Mouse (Mus musculus): ENCODE results near the gene Mgp. TPM values are rescaled to one million over a fixed set of nuclear protein-coding genes. Genes with fewer than 3 reads are reported as not detected.

Gene Mgp
- 100 to 1,000 TPM; 312 to 380 TPM for total RNA-seq (2021)

DNA sequence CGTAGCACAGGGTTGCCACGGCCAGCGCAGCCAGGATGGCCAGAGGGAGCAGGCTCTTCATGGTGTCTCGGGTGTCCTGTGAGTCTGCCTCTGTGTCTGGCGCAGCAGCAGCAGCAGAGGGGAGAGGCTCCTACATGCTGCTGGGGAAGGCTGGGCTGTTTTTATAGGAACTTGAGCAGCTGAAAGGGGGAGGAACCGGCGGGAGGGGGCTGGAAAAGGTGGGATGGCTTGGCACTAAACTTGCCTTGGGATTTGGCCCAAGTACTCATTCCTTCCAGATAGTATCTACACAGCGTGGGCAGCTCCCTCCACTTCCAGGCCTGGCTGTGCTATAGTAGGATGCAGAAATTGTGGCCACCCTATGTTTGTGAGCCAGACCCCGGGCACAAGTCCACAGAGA lies at the start of gene Mgp:
Gene Mgp, minus strand, starts transcription at position 154 of the 400 bp plus-strand sequence.
- intact Hi-C loops (cut with DNase I): no loop called here
- peak; percentile 66 to 68 for DNase-seq

DNA sequence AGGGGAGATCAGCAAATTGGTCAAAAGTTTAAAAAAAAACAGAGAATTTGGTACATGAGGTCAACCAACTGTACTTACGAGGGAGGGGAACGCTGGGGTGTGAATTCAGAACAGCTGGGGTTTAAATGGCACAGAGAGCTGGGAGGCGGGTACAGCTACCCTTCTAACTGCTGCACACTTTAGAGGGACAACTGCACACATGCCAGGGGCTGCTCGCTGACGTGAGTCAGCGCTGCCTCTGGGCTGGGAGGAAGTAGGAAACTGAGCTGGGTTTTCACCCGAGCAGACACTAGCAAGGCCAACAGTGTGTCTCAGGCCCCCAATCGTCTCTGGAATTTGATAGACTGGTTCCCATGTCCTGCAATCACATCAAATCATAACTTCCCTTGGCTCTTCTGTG lies 49.4 kb upstream of the Mgp start:
- intact Hi-C loops (cut with DNase I): no loop called here
- no peak for DNase-seq

DNA sequence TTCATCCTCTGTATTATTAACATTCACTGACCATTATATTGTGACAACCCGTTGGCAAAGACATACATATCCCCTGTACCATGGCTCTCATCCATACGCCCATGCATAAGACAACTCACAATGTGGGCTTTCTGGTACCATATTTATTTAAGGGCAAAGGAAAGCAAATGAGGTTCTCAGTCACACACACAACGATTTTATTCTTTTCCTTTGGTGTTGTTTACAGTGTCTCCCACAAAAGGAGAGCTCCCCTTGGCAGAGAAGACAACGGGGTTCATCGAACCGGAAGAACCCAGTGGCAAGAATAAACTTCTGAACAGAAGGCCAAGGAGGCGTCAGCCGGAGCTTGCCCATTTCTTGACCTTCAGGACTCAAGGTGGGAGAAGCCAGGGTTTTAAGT lies 47.9 kb upstream of the Mgp start, which contains the start of gene Pde6h:
Gene Pde6h, plus strand, starts transcription at position 301 of the 400 bp plus-strand sequence.
- DNase-seq: no peak
- intact Hi-C loops (cut with DNase I): loop anchor here (5.0 kb wide), 1 partner anchor 44 kb away; no protein-coding TSS in a partner anchor

DNA sequence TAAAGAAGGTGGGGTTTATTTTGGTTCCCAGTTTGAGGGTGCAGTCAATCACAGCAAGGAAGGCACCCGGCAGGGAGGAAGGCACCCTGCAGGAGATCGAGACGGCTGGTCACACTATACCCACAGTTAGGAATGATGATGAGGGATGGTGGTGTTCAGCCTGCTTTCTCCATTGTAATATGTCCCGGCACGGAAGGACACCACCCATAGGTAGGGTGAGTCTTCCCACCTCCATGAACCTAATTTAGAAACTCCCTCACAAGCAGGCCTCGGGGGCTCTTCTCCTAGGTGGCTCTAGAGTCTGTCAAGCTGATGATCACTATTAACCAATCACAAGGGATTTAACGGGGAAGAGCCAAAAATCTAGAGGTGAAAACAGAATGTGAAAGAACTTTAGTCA lies 47.2 kb upstream of the Mgp start:
- intact Hi-C loops (cut with DNase I): loop anchor here (5.0 kb wide), 1 partner anchor 44 kb away; no protein-coding TSS in a partner anchor
- no peak for DNase-seq

DNA sequence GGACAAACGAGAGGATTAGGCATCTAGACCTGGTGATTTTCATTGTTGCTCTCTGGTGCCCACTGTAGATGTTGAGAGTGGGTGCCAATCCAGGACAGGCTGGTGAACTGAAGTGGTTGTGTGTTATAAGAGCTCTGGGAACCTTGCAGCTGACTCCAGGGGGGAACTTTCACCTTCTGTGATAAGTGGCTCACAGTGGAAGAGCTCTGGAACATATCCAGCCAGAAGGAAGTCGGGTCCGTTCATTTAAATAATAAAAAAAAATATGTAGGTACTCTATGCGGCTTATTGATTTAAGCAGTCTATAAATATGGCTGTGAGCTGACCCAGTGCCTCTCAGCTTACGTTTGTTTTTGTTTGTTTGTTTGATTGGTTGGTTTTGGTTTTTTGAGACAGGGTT lies 46.5 kb upstream of the Mgp start, which contains the start of gene Erp27:
Gene Erp27, minus strand, starts transcription at position 101 of the 400 bp plus-strand sequence.
- intact Hi-C loops (cut with DNase I): loop anchor here (5.0 kb wide), 1 partner anchor 45 kb away; no protein-coding TSS in a partner anchor
- no peak for DNase-seq

DNA sequence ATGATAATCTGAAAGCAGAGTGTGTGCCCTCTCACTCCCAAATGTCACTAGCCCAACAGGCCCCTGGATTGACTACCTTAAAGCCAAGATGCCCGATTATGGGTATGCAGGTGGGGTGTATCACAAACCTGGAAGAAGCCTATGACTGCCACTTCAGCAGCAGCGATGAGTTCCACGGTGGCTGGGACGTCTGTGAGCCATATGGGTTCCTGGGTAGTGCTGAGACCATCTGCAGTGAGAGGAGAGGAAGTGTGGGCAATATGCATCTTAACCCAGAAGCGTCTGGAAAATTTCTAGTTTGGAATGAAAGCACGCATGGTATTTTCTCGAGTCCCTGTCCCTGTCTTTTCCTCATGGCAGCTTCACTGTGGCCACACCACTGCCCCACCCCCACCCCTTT lies 46.0 kb upstream of the Mgp start:
- intact Hi-C loops (cut with DNase I): loop anchor here (5.0 kb wide), 1 partner anchor 46 kb away; no protein-coding TSS in a partner anchor

DNA sequence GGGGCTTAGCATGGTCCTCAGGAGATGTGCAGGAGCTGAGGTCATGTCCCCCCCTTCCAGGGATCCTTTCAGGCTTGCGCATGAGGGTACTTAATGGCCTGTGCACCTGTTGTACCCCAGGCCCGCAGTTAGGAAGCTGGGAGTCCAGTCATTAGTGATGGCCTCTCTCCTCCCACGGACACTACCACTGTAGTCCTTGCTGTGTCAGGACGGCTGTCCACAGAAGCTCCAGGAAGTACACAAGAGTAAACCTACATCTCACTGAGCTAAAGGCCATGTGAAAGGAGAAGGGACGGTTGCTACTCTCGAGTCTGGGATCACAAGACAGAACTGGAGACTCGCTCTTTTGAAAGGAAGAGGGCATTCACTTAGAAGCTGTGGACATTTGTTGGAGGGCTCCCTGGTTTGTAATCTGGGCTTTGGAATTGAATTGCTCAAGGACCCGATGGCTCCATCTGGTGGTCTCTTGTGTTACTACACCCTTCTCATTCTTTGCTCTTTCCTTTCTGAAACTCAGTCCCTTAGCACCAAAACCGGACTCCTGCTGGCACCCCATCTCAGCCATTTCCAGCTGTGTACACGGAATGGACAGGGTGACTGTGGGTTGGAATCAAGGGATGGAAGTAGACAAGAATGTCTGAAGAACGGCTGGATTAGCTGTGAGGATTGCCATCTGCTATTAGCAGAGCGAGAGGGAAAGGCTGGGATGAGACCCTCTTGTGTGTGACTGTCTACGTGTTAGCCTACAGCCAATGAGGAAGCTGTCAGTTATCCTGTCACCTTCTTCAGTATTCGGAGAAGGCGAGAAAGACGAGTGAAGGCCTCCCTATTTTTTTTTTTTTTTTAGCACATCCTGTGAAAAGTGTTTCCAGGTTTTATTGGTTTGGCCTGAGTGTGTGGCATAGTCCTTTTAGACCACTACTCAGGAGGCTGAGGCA lies 45.0 kb upstream of the Mgp start:
- intact Hi-C loops (cut with DNase I): loop anchor here (1.0 to 5.0 kb wide), 2 partner anchors 47 to 59 kb away; no protein-coding TSS in a partner anchor
- peak; percentile 89 to 92 for DNase-seq

More for the DNA sequence above, 46.0 kb upstream of the Mgp start:
- DNase-seq: no peak

DNA sequence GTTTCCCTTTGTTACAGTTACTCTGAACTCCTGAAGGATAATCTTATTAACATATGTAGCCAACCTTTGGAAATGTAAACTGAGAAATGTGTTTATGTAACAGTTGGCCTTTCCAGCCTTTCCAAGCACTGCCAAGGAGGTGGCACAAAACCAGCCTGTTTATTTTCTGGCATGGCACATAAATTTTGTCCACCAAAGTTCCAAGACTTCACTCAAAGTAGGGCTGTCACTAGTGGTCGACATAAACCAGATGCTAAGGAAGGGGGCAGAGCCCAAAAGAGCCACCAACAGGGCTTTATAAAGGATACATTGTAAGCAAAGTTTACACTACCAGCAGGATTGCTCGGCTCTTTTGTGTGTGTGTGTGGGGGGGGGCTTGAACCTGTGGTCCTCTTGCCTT lies 42.3 kb upstream of the Mgp start:
- no peak for DNase-seq
- intact Hi-C loops (cut with DNase I): no loop called here

DNA sequence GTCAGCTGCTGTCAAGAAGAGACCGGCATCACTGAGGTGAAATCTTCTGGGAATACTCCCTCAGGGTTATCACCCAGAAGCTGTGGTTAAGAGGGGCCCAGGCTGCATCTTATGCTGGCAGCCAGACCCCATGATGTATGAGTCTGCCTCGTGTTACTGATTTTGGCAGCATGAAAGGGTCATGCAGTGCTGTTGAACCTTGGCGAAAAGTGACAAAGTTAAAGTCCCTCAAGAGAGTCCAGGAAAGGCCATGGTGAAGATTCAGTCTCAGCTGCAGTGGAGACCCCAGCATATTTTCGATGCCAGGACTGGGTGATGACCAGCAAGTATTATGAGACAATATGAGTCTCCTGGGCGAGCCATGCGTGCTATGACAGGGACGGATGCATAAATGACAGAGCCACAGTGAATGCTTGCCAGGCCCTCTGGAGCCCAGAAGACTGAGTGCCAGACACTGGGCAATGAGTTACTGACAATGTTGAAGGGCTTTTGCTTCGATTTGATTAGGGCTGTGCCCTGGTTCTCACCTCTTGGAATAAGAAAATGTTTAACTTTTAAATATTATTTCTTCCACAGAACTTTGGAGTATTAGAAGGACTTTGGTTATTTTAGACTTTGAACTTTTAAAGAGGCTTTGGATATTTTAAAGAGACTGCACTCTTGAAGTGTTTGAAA lies 40.2 kb upstream of the Mgp start:
- no peak for DNase-seq
- intact Hi-C loops (cut with DNase I): no loop called here

DNA sequence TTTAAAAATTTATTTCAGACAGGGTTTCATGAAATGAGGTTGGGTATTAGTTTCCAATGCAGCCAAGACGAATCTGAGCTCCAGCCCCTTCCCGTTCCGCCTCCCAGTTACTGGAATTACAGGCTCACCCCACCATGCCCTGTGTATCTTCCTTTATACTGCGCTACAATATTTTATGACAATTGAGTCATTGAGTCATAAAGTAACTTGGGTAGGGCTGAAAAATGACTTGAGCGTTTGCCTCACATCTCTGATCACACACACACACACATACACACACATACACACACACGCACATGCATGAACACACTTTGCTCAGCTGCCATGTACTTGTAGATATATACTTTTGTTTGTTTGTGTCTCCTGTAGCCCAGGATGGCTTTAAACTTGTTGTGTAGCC lies 38.6 kb upstream of the Mgp start:
- DNase-seq: no peak
- intact Hi-C loops (cut with DNase I): no loop called here

DNA sequence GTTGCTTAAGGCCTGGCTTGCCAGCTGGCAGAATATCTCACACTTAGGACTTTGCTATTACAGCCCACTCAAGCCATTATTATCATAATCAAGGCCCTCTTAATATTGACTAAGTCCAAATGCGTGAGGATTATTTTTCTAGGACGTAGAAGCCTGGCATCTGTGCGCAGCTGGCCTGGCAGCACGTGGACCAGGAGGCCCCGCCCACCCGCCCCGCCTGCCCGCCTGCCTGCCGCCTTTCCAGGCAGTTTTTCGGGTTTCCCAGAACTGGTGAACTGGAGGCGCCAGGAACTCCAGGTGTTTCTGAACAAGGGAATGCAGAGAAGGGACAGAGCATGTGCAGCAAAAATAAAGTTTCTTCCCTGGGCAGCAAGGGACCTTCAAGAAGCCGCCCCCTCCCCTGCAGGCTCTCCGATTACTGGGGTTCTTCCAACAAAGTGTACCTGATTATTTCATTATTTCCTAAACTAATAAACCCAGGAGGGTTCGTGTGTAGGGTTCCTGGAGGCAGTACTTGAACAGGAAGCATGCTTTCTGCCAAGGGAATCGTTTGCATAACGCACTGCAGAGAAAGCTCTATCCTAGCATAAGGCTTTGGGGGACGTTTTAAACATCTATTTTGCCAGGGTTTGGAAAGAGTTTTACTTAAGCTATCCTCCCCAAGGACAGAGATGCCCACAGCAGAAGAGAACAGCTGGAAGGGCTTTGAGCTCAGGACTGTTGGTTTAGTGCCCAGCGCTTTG lies 37.9 kb upstream of the Mgp start:
- peak; percentile 59 to 62 for DNase-seq
- intact Hi-C loops (cut with DNase I): no loop called here

DNA sequence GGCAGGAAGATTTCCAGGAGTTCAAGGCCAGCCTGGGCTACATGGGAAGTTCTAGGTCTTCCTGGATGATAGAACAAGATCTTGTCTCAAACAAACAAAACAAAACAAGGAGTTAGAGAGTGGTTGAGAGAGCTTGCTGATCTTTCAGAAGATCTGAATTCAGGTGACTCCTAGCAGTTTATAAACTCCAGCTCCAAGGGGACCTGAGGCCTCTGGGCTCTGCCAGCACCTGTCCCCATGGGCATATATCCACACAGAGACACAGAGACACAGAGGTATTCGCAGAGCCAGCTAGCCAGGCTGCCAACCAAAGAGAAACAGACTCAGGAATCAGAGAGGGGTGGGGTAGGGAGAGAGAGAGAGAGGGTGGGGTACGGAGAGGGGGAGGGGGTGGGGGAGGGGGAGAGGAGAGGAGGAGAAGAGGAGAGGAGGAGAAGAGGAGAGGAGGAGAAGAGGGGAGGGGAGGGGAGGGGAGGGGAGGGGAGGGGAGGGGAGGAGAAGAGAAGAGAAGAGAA lies 37.2 kb upstream of the Mgp start:
- intact Hi-C loops (cut with DNase I): no loop called here

DNA sequence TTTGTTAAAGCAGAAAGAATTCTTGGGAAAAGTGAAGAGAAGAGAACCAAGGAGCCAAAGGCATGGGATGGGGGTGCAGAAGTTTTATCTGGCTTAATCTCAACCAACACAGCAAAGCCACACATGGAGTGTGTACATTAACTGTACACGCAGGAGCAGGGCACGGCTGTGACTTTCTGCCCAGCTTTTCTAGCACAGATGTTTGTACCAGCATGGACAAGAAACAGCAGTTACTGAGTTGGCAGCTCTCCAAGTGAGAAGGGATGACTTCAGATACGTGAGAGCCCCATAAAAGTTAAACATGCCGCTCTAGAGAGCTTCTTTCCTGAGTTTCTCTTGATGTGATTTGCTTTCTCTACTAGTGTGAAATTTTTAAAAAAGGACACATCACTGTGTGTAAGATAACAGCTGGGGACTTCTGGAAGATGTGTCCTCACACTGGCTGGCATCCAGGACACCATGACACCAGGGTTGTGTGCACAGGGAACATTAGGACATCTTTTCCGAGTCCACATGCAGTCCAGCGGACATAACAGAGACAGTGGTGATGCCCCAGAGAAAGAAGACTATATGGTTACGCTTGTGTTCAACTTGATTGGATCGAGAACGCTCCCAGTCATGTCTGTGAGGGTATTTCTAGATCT lies 34.7 kb upstream of the Mgp start:
- DNase-seq: peak; percentile 41 to 42
- intact Hi-C loops (cut with DNase I): no loop called here

More for the DNA sequence above, 37.2 kb upstream of the Mgp start:
- no peak for DNase-seq

DNA sequence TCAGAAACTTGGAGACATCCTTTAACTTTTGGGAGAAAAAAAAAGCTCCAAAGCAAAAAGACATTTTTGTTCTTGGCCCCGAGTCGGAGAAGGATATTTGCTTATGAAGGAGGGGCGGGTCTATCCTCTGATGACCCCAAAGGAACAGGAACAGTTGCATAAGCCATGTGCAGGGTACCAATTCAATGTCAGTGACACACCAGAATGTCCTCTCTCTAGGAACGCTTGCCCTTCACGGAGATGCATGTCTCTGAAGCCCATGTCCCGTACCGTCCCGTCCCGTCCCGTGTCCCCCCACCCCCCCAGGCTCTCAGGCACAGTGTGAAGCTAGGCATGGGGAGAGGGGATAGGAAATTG lies 31.3 kb upstream of the Mgp start:
- intact Hi-C loops (cut with DNase I): no loop called here
- peak; percentile 56 to 61 for DNase-seq

DNA sequence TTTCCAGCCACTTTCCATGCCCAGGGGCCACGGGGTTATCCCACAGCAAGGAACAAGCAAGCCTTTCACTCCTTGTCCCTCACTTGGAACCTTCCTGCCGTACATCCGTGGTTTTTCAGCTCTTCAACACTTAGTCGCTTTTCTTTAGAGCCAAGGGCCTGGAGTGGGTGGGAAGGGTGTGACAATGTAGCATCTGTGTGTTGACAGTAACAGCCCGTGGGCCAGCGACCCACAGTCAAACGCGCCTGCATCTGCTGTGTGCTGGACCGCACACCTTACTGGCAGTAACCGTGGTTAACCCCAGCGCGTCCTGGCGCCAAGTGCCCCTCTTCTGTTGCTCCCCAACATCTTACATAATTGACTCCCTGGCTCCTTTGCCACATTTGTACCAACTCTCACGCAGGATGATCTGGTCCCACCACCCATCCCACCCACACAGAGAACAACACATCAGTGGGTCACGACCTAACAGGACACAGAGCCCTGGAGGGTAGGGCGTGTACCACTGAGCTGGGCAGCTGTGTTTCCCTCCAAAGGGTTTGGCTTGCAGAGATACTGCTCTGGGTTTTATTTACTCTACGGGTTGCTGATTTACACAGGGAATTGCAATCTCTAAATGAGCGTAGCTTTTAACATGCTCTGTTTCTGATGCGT lies 30.8 kb upstream of the Mgp start:
- intact Hi-C loops (cut with DNase I): no loop called here
- peak; percentile 49 to 50 for DNase-seq

DNA sequence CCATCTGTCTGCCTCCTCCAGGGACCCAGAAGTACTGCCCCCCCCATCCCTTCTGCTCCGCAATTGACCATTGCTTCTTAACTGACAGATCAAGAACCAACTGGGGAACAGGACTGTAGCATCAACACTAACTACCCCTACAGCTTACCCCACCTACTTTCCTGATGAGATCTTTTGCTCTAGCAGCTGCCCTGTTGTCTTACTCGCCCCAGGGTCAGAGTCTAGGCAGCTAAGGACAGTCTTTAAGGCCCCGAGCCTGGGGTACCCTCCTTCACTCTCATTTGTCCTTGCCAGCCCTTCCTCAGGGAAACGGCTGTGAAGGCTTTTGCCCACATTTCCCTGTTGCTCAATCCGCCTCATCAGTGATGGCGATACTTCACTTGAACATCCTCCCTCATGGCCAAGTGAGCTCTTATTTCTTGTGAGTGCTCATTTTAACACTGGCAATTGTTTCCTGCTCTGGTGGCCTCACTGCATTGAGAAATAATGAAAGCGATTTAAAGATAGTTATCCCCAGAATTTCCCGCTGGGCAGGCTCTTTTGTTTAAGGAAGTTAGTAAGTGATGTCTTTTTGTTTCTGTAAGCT lies 28.4 kb upstream of the Mgp start:
- no peak for DNase-seq
- intact Hi-C loops (cut with DNase I): no loop called here

DNA sequence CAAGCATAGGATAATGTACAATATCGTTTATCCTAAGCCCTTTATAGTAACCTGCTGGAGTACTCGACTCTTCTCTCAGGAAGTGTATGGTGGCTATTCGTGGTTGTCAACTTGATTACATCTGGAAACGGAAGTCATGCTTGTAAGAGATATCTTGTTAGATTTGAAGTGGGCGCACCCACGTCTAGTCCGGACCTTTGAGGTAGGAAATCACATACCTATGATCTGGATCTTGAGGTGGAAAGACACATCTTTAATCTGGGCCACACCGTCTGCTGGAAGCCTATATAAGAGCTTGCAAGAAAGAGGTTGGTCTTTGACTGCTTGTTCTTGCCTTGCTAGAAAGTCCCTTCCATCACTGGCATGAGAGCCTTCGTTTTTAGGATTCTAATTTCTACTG lies 26.9 kb upstream of the Mgp start:
- intact Hi-C loops (cut with DNase I): no loop called here
- no peak for DNase-seq

DNA sequence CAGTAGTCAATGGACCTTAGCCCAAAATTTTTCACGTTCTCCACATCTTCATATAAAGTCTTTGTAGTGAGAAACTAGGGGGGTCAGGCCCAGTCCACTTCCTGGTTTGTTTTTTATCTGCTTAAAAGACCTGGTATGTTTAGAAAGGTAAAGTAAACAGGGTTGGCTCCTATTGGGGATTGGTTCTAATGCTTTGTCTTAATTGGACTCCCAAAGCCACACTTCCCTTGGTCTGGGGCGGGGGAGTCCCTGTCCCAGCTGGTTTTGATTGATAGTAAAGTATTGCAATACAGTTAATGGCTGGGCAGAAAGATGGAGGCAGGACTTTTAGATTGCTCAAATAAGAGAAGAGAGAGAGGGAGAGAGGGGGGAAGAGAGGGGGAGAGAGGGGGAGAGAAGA lies 25.4 kb upstream of the Mgp start:
- no peak for DNase-seq
- intact Hi-C loops (cut with DNase I): no loop called here

DNA sequence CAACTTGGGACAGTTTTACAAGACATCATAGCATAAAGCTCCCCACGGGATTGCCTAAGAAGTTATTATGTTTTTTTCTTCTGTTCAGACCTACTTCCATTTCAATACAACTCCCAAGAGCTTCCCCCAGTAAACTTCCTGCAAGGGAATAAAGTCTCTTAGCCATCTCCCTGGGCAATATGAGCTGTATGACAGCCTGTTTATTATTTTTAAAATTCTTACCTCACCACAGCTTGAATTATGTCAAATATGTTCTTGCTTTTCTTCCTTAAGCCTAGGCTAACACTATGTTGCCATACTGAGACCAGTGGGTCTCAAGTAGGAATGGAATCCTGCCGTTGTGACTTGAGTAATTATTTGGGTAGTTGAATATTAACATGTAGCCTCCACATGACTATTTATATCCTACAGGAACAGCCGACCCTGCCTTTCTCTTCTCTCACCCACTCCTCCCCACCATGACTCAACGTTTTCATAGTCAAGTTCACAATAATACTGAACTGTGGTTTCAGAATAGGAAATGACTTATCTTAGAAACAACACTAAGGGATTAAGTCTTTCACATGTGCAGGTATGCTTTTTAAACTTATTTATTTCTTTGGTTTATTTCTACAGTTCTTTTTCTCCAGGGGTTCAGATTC lies 24.9 kb upstream of the Mgp start:
- intact Hi-C loops (cut with DNase I): no loop called here
- no peak for DNase-seq

Data from heart, postnatal 10 days (tissue).